Mouse (Mus musculus) erythroblast, embryonic 14.5 days (primary cell): Measurements from ENCODE around the gene Tenm3.

Source experiments
- GATA1 ChIP-seq: IDR thresholded peaks from 2 replicates; pipeline ENCODE4 v1.6.1; 2012; ENCODE audit warnings: low read length, inconsistent platforms, mixed read lengths
- TAL1 ChIP-seq: IDR thresholded peaks from 3 replicates; pipeline ENCODE4 v1.6.1; 2012; ENCODE audit warnings: low read length, inconsistent platforms, mixed read lengths

GRCm38 (mm10) chr8:48224753-48225152, 619.0 kb downstream of the Tenm3 start:
- TF ChIP-seq GATA1 (no peak), TAL1 (no peak)
